Mouse (Mus musculus) C2C12 (cell line): Measurements from ENCODE around the gene Xrcc1.

Source experiments
- CEBPB ChIP-seq: IDR thresholded peaks from one replicate; pipeline ENCODE4 v1.6.1; 2011; ENCODE audit warnings: low read depth, mild to moderate bottlenecking, control low read depth, moderate library complexity
- CTCF ChIP-seq: IDR thresholded peaks from one replicate; pipeline ENCODE4 v1.5.1; 2011; ENCODE audit not compliant: control insufficient read depth, insufficient read depth, insufficient read length
- MAX ChIP-seq: IDR thresholded peaks from one replicate; pipeline ENCODE4 v1.6.1; 2011; ENCODE audit warnings: mild to moderate bottlenecking, control low read depth
- USF1 ChIP-seq: IDR thresholded peaks from one replicate; pipeline ENCODE4 v1.6.1; 2011; ENCODE audit warnings: low read depth, mild to moderate bottlenecking, control low read depth, moderate library complexity

DNA sequence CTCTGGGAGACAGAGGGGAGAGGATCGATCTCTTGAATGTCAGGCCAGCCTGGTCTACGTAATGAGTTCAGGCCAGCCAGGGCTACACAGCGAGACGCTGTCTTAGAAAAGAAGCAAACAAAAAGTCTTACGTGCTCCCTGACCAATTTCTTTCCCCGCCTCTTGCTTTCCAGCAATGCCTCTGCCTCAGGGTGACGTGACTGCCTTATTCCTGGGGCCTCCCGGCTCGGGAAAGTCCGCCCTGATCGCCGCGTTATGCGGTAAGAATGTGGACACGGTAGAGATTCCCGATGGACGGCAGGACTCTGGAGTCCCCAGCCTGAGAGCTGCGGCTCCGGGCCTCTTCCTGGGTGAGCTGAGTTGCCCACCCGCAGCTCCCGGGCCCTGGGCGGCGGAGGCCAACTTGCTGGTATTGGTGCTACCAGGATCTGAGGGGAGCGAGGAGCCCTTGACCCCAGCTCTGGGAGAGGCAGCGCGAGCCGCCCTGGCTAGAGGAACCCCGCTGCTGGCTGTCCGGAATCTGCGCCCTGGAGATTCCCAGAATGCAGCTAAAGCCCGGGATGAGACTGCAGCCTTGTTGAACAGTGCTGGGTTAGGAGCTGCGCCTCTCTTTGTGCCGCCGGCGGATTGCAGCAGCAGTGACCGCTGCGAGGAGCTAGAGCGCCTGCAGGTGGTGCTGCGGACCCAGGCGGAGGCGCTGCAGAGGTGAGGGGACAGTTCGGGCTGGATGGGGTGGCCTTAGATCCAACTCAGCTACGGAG is 14.7 kb upstream of the Xrcc1 start:
- TF ChIP-seq MAX (no peak), CEBPB (no peak), CTCF (peak; percentile 96), USF1 (no peak)
